Mouse (Mus musculus) common myeloid progenitor, adult 5-6 weeks (primary cell): ENCODE data around the gene Gm3047. TPM values are rescaled to one million over a fixed set of nuclear protein-coding genes. Genes with fewer than 3 reads are reported as not detected.
"Not testable (repeated sequence)": the region's sequence is repeated elsewhere in the genome, so short reads cannot be mapped to it uniquely, and the experiment has no call there.

ENCODE experiments used
- ATAC-seq: replicated peaks from 2 replicates; pipeline ENCODE4 v1.8.0; 2016; ENCODE audit warnings: low read depth, mild to moderate bottlenecking, moderate TSS enrichment, inconsistent platforms; ENCODE audit not compliant: poor library complexity, severe bottlenecking
- total RNA-seq: library from RNA; stranded (forward); fragments of 200-1000, 187-1606 nt; gene quantifications from 2 replicates; pipeline ENCODE4 v1.2.3, GENCODE M21; 2017

Gene Gm3047
- total RNA-seq, result not detected in 2 replicates

DNA sequence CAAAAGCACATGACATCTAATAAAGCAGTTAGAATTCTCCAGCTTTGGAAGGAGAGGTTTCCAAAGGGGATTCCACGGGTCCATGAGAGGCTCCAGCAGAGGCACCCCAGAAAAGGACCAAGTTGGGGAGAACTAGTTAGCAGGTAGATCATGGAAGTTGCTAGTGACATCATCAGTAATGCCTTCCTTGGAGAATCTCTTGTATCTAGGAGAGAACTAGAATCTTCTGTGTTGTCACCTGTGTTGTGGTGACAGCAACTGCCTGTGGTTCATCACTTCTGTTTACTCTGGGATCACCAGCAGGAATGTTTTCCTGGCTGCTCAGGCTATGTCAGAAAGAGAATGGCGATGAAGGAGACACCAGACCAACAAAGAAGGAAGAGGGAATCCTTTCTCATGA, at the start of gene Gm3047:
Gene Gm3047 (plus strand): TSS at position 301 of the 400 bp plus-strand sequence.
- not testable (repeated sequence) for ATAC-seq

Other genes starting within 250 kb of the Gm3047 start
- not detected in 2 replicates for gene Gm3149, start 238.1 kb upstream of the Gm3047 start, total RNA-seq
- gene 2610042L04Rik, start 220.6 kb upstream of the Gm3047 start, total RNA-seq, result not detected in 2 replicates
- gene Gm3159, start 157.9 kb upstream of the Gm3047 start, total RNA-seq, result not detected in 2 replicates
- not detected in 2 replicates for gene Gm3164, start 140.0 kb upstream of the Gm3047 start, total RNA-seq
- gene Gm3173, start 124.4 kb upstream of the Gm3047 start, total RNA-seq, result not detected in 2 replicates
- not detected in 2 replicates for gene Gm3182, start 73.7 kb upstream of the Gm3047 start, total RNA-seq
- not detected in 2 replicates for gene Gm8159, start 76.9 kb downstream of the Gm3047 start, total RNA-seq
- gene Gm3239, start 108.8 kb downstream of the Gm3047 start, total RNA-seq, result not detected in 2 replicates
- not detected in 2 replicates for gene Gm7876, start 153.8 kb downstream of the Gm3047 start, total RNA-seq
- not detected in 2 replicates for gene Gm3252, start 171.4 kb downstream of the Gm3047 start, total RNA-seq
- gene Gm9602, start 220.9 kb downstream of the Gm3047 start, total RNA-seq, result not detected in 2 replicates